Comparison of ENCODE assay signal across 13 mouse cellular contexts in the genomic region with DNA sequence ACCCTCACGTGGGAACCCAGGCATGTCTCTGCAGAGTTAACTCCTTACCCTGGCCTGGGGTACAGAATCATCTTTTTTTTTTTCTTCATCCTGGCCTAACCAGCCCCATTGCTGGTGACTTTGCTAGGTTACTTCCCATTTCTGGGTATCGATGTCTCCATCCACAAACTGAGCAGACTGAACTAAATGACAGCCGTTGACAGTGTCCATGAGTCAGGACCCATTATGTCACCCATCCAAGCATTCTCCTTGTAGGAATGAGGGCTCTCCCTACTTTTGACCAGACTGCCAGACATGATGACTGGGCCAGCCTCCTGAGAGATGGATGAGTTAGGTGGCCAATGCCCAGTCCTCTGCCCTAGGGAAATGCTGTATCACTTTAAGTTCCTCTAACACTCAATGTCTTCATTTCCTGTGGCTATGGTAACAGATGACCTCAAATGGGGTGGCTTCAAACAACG. TPM values are rescaled to one million over a fixed set of nuclear protein-coding genes. Genes with fewer than 3 reads are reported as not detected.
DNase-seq lines count a peak whose midpoint lies in the region; ATAC-seq and TF ChIP-seq lines count a peak whose summit lies in the region.
"Had no signal": no experiment of that assay in that cellular context is flagged by ENCODE, and none has a peak within 500 bp of the region (broad histone marks: within the 10 kb centered on the region; RNA-seq: fewer than 3 reads in every experiment).

No protein-coding gene starts in this region.

- peak; percentile 38 to 65 for DNase-seq in adrenal gland, adult (ENCODE audit: inconsistent age in 2 of 2, low spot score in 1 of 2)
- no peak for DNase-seq in adrenal gland, postnatal 4 days (ENCODE audit: low spot score in 2 of 2)
- no peak for DNase-seq in kidney, postnatal 0 days (ENCODE audit: low spot score)
- DNase-seq in kidney, postnatal 25 days = no peak
- peak; percentile 18 to 30 for DNase-seq in heart, postnatal 10 days
- no peak for DNase-seq in right cerebral cortex, postnatal 36 days (ENCODE audit: low spot score in 2 of 2)
- DNase-seq: thymus, postnatal 25 days had no signal

- H3K27ac ChIP-seq in kidney, postnatal 0 days = 0 out of 2 replicates have a peak overlapping the region, but pooled peaks have one; percentile 6
- no peak overlapping the region for H3K27ac ChIP-seq in midbrain, embryonic 15.5 days
- H3K27ac ChIP-seq: layer of hippocampus, adult 2 months; limb, embryonic 13.5 days had no signal

- ATAC-seq in kidney, postnatal 0 days (replicated peaks; ENCODE audit: low FRiP score, low read depth) = no peak
- ATAC-seq in monocyte, adult 5-6 weeks (replicated peaks; ENCODE audit: insufficient number of reproducible peaks, low FRiP score, low TSS enrichment, poor library complexity, severe bottlenecking) = peak; percentile 87
- ATAC-seq in midbrain, embryonic 15.5 days (replicated peaks) = no peak
- ATAC-seq: hindbrain, embryonic 16.5 days; midbrain, embryonic 16.5 days had no signal

- H3K9me3 ChIP-seq in kidney, postnatal 0 days (replicated peaks; ENCODE audit: low read length) = no peaks in the 10 kb centered on the region
- no peaks in the 10 kb centered on the region for H3K9me3 ChIP-seq in midbrain, embryonic 15.5 days
- H3K9me3 ChIP-seq: limb, embryonic 13.5 days had no signal

- no peaks in the 10 kb centered on the region for H3K27me3 ChIP-seq in kidney, postnatal 0 days (ENCODE audit: insufficient read depth, low read length)
- H3K27me3 ChIP-seq in midbrain, embryonic 15.5 days (replicated peaks) = no peaks in the 10 kb centered on the region
- H3K27me3 ChIP-seq: limb, embryonic 13.5 days had no signal

- WGBS in kidney, postnatal 0 days = 62% methylated on average over 4 of the region's 4 CpGs
- WGBS in midbrain, embryonic 15.5 days = 84% methylated on average over 4 of the region's 4 CpGs

- H3K4me1 ChIP-seq in kidney, postnatal 0 days (replicated peaks; ENCODE audit: insufficient read depth, low read length) = no peaks in the 10 kb centered on the region
- no peaks in the 10 kb centered on the region for H3K4me1 ChIP-seq in midbrain, embryonic 15.5 days
- H3K4me1 ChIP-seq: limb, embryonic 13.5 days had no signal

- no peak for TF ChIP-seq CTCF in kidney, postnatal 0 days (IDR thresholded peaks at IDR 0.05; ENCODE audit: low read depth)

- intact Hi-C loops in heart, postnatal 10 days (cut with DNase I) = loop anchor here (1.0 kb wide), 1 partner anchor 9 kb away; no protein-coding TSS in a partner anchor

- H3K9ac ChIP-seq in kidney, postnatal 0 days (ENCODE audit: low read depth, low read length) = no peak overlapping the region
- no peak overlapping the region for H3K9ac ChIP-seq in midbrain, embryonic 15.5 days
- H3K9ac ChIP-seq: limb, embryonic 13.5 days had no signal

- H3K4me3 ChIP-seq in kidney, postnatal 0 days (replicated peaks; ENCODE audit: low read depth, low read length) = no peak overlapping the region
- no peak overlapping the region for H3K4me3 ChIP-seq in midbrain, embryonic 15.5 days
- H3K4me3 ChIP-seq: layer of hippocampus, adult 2 months; limb, embryonic 13.5 days had no signal

- H3K4me2 ChIP-seq in kidney, postnatal 0 days (ENCODE audit: low read length) = no peak overlapping the region
- H3K4me2 ChIP-seq in midbrain, embryonic 15.5 days = no peak overlapping the region
- H3K4me2 ChIP-seq: limb, embryonic 13.5 days had no signal

- H3K36me3 ChIP-seq in kidney, postnatal 0 days (ENCODE audit: insufficient read depth, low read length) = no peaks in the 10 kb centered on the region
- no peaks in the 10 kb centered on the region for H3K36me3 ChIP-seq in midbrain, embryonic 15.5 days (replicated peaks)
- H3K36me3 ChIP-seq: limb, embryonic 13.5 days had no signal

RNA-seq across cellular contexts. Expression of gene Ndel1, which starts 8.0 kb away (rescaled TPM):
- 10 to 100 TPM; 59.1 to 61.4 TPM for total RNA-seq in adrenal gland, postnatal 4 days (2021)
- polyA plus RNA-seq in kidney, postnatal 0 days (2015; fragmentation: Nextera tagmentation; extraction: Ambion mirVana) = 86.1 and 90.9 TPM in 2 replicates
- 10 to 100 TPM; 67.3 to 70.9 TPM for total RNA-seq in heart, postnatal 10 days (2021)
- total RNA-seq in monocyte, adult 5-6 weeks (2017) = 152 to 252 TPM (median 234 TPM) in 3 replicates
- polyA plus RNA-seq in midbrain, embryonic 15.5 days (2015; fragmentation: Nextera tagmentation; extraction: Ambion mirVana) = 105 and 108 TPM in 2 replicates

RNA-seq across cellular contexts. Expression of gene Rnf222, which starts 24.7 kb away (rescaled TPM):
- under 1 TPM; 0.17 to 0.20 TPM for total RNA-seq in adrenal gland, postnatal 4 days (2021)
- polyA plus RNA-seq in kidney, postnatal 0 days (2015; fragmentation: Nextera tagmentation; extraction: Ambion mirVana) = 0.13 and 0.17 TPM in 2 replicates
- total RNA-seq in heart, postnatal 10 days (2021) = under 1 TPM; 0.10 to 0.17 TPM
- total RNA-seq in monocyte, adult 5-6 weeks (2017) = not detected in 3 replicates
- polyA plus RNA-seq in midbrain, embryonic 15.5 days (2015; fragmentation: Nextera tagmentation; extraction: Ambion mirVana) = not detected in 2 replicates
- total RNA-seq: layer of hippocampus, adult 2 months had no signal
- polyA plus RNA-seq: midbrain, embryonic 16.5 days had no signal

RNA-seq across cellular contexts. Expression of gene Rpl26, which starts 37.7 kb away (rescaled TPM):
- 1,000 to 10,000 TPM; 1,502 to 1,552 TPM for total RNA-seq in adrenal gland, postnatal 4 days (2021)
- polyA plus RNA-seq in kidney, postnatal 0 days (2015; fragmentation: Nextera tagmentation; extraction: Ambion mirVana) = 1,114 and 1,312 TPM in 2 replicates
- 100 to 1,000 TPM; 777 to 828 TPM for total RNA-seq in heart, postnatal 10 days (2021)
- 2,881 to 4,104 TPM (median 3,946 TPM) in 3 replicates for total RNA-seq in monocyte, adult 5-6 weeks (2017)
- 529 and 538 TPM in 2 replicates for polyA plus RNA-seq in midbrain, embryonic 15.5 days (2015; fragmentation: Nextera tagmentation; extraction: Ambion mirVana)

Comparison
In these comparisons a context has a peak if more than half of its experiments do, and no peak if none do; other contexts are left out.
1. DNase-seq: peak in adrenal gland, adult (2 of 2) and heart, postnatal 10 days (2 of 2); none in adrenal gland, postnatal 4 days (0 of 2), kidney, postnatal 0 days (single experiment), kidney, postnatal 25 days (0 of 2) and right cerebral cortex, postnatal 36 days (0 of 2).